Mouse (Mus musculus): Measurements from ENCODE around the gene Hist1h1t. TPM values are rescaled to one million over a fixed set of nuclear protein-coding genes. Genes with fewer than 3 reads are reported as not detected.
A peak's percentile ranks its signal among the peaks of the same experiment; 100 is the strongest.
"Not testable (repeated sequence)": the region's sequence is repeated elsewhere in the genome, so short reads cannot be mapped to it uniquely, and the experiment has no call there.

Gene Hist1h1t
- polyA plus RNA-seq, 1 experiment from 2014 or later: not detected

- not testable (repeated sequence) for H3K27me3 ChIP-seq (ENCODE audit: control insufficient read depth, insufficient read depth, low read length); H3K4me1 ChIP-seq (ENCODE audit: control insufficient read depth, insufficient read depth, low read length); ATAC-seq (replicated peaks; ENCODE audit: insufficient number of reproducible peaks, low FRiP score, low TSS enrichment); H3K9me3 ChIP-seq (replicated peaks; ENCODE audit: control insufficient read depth, low read length); H3K9ac ChIP-seq (ENCODE audit: low read depth, low read length); H3K27ac ChIP-seq (ENCODE audit: low read depth, low read length); H3K4me2 ChIP-seq; H3K36me3 ChIP-seq (ENCODE audit: control insufficient read depth, insufficient read depth, low read length); H3K4me3 ChIP-seq (ENCODE audit: low read depth, low read length)
- 15% methylated on average over 2 of the region's 2 CpGs for WGBS (ENCODE audit: insufficient replicate concordance)
These were observed 22.1 kb downstream of the Hist1h1t start for GRCm38 (mm10) chr13:23717593-23718245.

- no peak for ATAC-seq (replicated peaks; ENCODE audit: insufficient number of reproducible peaks, low FRiP score, low TSS enrichment)
- H3K4me2 ChIP-seq: no peak overlapping the region
- H3K9me3 ChIP-seq (replicated peaks; ENCODE audit: control insufficient read depth, low read length): no peaks in the 10 kb centered on the region
- no peak overlapping the region for H3K4me3 ChIP-seq (ENCODE audit: low read depth, low read length)
- H3K27ac ChIP-seq (ENCODE audit: low read depth, low read length): no peak overlapping the region
- H3K9ac ChIP-seq (ENCODE audit: low read depth, low read length): no peak overlapping the region
- H3K4me1 ChIP-seq (ENCODE audit: control insufficient read depth, insufficient read depth, low read length): 0 out of 2 replicates have a peak, but pooled peaks cover 7% of the 10 kb centered on the region
- H3K27me3 ChIP-seq (ENCODE audit: control insufficient read depth, insufficient read depth, low read length): no peaks in the 10 kb centered on the region
- 41% methylated on average over 4 of the region's 4 CpGs for WGBS (ENCODE audit: insufficient replicate concordance)
- no peaks in the 10 kb centered on the region for H3K36me3 ChIP-seq (ENCODE audit: control insufficient read depth, insufficient read depth, low read length)
These were observed 28.6 kb downstream of the Hist1h1t start for GRCm38 (mm10) chr13:23724239-23724638.

DNA sequence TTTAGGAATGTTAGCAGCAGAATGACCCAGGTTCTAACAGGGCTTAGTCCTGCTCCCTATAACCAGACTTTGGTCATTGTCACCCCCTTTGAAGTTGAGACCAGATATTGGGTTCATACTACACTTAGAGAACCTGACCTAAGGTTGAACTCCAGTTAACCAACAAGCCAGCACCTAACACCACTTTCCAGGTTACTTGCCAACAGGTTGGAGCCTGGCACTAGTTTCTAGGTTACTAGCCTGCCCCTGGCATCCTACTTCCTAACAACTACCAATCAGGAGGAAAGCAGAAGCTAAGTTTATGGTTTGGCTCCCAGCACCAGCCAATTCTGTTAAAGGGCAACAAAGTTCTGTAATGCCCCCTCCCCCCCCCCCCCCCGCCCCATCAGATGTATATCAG, 29.6 kb downstream of the Hist1h1t start:
- no peak overlapping the region for H3K9ac ChIP-seq (ENCODE audit: low read depth, low read length)
- ATAC-seq (replicated peaks; ENCODE audit: insufficient number of reproducible peaks, low FRiP score, low TSS enrichment): no peak
- no peaks in the 10 kb centered on the region for H3K36me3 ChIP-seq (ENCODE audit: control insufficient read depth, insufficient read depth, low read length)
- no peak overlapping the region for H3K4me3 ChIP-seq (ENCODE audit: low read depth, low read length)
- no peaks in the 10 kb centered on the region for H3K27me3 ChIP-seq (ENCODE audit: control insufficient read depth, insufficient read depth, low read length)
- H3K9me3 ChIP-seq (replicated peaks; ENCODE audit: control insufficient read depth, low read length): no peaks in the 10 kb centered on the region
- no peak overlapping the region for H3K4me2 ChIP-seq
- 40% methylated on average over 1 of the region's 1 CpGs for WGBS (ENCODE audit: insufficient replicate concordance)
- 0 out of 2 replicates have a peak, but pooled peaks cover 7% of the 10 kb centered on the region for H3K4me1 ChIP-seq (ENCODE audit: control insufficient read depth, insufficient read depth, low read length)
- H3K27ac ChIP-seq (ENCODE audit: low read depth, low read length): no peak overlapping the region

DNA sequence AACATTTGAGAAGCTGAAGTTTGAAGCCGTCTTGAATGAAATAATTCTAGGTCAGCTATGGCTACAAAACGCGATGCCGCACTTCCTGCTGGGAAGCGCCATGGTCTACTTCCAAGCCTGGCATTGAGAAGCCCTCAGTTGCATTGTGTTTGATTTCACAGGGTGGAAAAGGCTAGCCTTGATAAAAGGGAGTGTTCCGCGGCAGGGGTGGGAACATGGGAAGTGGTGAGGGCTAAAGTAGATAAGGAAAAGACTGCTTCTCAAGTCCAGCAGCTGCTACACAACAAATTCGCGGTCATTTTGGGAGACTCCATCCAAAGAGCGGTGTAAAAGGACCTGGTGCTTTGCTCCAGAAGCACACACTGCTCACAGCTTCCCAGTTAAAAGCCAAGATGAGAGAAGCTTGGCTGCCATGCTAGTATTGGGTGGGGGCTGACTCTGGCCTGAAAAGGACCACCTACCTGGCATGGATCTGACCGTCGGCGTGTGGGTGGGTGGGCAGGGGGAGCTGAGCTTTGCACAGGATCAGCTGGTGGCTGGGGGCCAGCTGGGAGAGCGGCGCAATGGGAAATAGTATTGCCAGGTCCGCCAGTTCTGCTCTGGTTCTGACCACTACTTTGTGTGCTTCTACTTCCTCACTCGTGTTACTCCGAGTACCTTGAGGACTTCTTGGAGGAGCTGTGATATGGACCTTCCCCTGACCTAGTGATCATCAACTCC, 33.0 kb downstream of the Hist1h1t start:
- H3K27me3 ChIP-seq (ENCODE audit: control insufficient read depth, insufficient read depth, low read length): no peaks in the 10 kb centered on the region
- no peaks in the 10 kb centered on the region for H3K36me3 ChIP-seq (ENCODE audit: control insufficient read depth, insufficient read depth, low read length)
- ATAC-seq (replicated peaks; ENCODE audit: insufficient number of reproducible peaks, low FRiP score, low TSS enrichment): no peak
- H3K4me1 ChIP-seq (ENCODE audit: control insufficient read depth, insufficient read depth, low read length): 0 out of 2 replicates have a peak, but pooled peaks cover 9% of the 10 kb centered on the region
- 71% methylated on average over 18 of the region's 18 CpGs for WGBS (ENCODE audit: insufficient replicate concordance)
- H3K9ac ChIP-seq (ENCODE audit: low read depth, low read length): no peak overlapping the region
- no peak overlapping the region for H3K4me2 ChIP-seq
- no peak overlapping the region for H3K4me3 ChIP-seq (ENCODE audit: low read depth, low read length)
- H3K9me3 ChIP-seq (replicated peaks; ENCODE audit: control insufficient read depth, low read length): no peaks in the 10 kb centered on the region
- H3K27ac ChIP-seq (ENCODE audit: low read depth, low read length): no peak overlapping the region

DNA sequence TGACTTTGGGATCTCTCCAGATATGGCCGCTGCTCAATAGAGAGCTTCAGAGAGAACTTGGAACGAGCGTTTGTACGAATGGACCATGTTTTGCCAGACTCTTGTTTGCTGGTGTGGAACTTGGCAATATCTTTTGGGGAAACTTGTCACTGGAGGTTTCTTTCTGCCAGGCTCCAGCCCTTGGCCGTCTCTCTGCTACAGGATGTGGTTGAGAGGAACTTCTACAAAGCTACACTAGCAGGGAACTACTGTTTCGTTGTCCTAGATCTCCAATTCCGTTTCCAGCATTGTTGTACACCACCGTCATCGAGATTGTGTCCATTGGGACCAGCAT, 33.5 kb downstream of the Hist1h1t start:
- H3K9ac ChIP-seq (ENCODE audit: low read depth, low read length): no peak overlapping the region
- no peaks in the 10 kb centered on the region for H3K27me3 ChIP-seq (ENCODE audit: control insufficient read depth, insufficient read depth, low read length)
- H3K36me3 ChIP-seq (ENCODE audit: control insufficient read depth, insufficient read depth, low read length): no peaks in the 10 kb centered on the region
- H3K9me3 ChIP-seq (replicated peaks; ENCODE audit: control insufficient read depth, low read length): no peaks in the 10 kb centered on the region
- H3K4me3 ChIP-seq (ENCODE audit: low read depth, low read length): no peak overlapping the region
- H3K4me1 ChIP-seq (ENCODE audit: control insufficient read depth, insufficient read depth, low read length): 0 out of 2 replicates have a peak, but pooled peaks cover 9% of the 10 kb centered on the region
- H3K27ac ChIP-seq (ENCODE audit: low read depth, low read length): no peak overlapping the region
- ATAC-seq (replicated peaks; ENCODE audit: insufficient number of reproducible peaks, low FRiP score, low TSS enrichment): no peak
- no peak overlapping the region for H3K4me2 ChIP-seq
- WGBS (ENCODE audit: insufficient replicate concordance): 87% methylated on average over 9 of the region's 9 CpGs

GRCm38 (mm10) chr13:23729706-23730105, 34.1 kb downstream of the Hist1h1t start:
- H3K27ac ChIP-seq (ENCODE audit: low read depth, low read length): no peak overlapping the region
- WGBS (ENCODE audit: insufficient replicate concordance): 92% methylated on average over 5 of the region's 5 CpGs
- no peaks in the 10 kb centered on the region for H3K36me3 ChIP-seq (ENCODE audit: control insufficient read depth, insufficient read depth, low read length)
- H3K4me1 ChIP-seq (ENCODE audit: control insufficient read depth, insufficient read depth, low read length): 0 out of 2 replicates have a peak, but pooled peaks cover 8% of the 10 kb centered on the region
- no peak overlapping the region for H3K4me3 ChIP-seq (ENCODE audit: low read depth, low read length)
- ATAC-seq (replicated peaks; ENCODE audit: insufficient number of reproducible peaks, low FRiP score, low TSS enrichment): no peak
- H3K4me2 ChIP-seq: no peak overlapping the region
- no peaks in the 10 kb centered on the region for H3K9me3 ChIP-seq (replicated peaks; ENCODE audit: control insufficient read depth, low read length)
- no peaks in the 10 kb centered on the region for H3K27me3 ChIP-seq (ENCODE audit: control insufficient read depth, insufficient read depth, low read length)
- no peak overlapping the region for H3K9ac ChIP-seq (ENCODE audit: low read depth, low read length)

GRCm38 (mm10) chr13:23730479-23730878, 34.9 kb downstream of the Hist1h1t start:
- no peaks in the 10 kb centered on the region for H3K27me3 ChIP-seq (ENCODE audit: control insufficient read depth, insufficient read depth, low read length)
- no peak overlapping the region for H3K9ac ChIP-seq (ENCODE audit: low read depth, low read length)
- H3K27ac ChIP-seq (ENCODE audit: low read depth, low read length): no peak overlapping the region
- WGBS (ENCODE audit: insufficient replicate concordance): 13% methylated on average over 8 of the region's 8 CpGs
- H3K36me3 ChIP-seq (ENCODE audit: control insufficient read depth, insufficient read depth, low read length): no peaks in the 10 kb centered on the region
- H3K4me2 ChIP-seq: peak overlapping the region; percentile 1; the same call in 1 of the 2 replicates
- H3K4me3 ChIP-seq (ENCODE audit: low read depth, low read length): no peak overlapping the region
- H3K4me1 ChIP-seq (ENCODE audit: control insufficient read depth, insufficient read depth, low read length): 0 out of 2 replicates have a peak, but pooled peaks cover 6% of the 10 kb centered on the region
- no peak for ATAC-seq (replicated peaks; ENCODE audit: insufficient number of reproducible peaks, low FRiP score, low TSS enrichment)
- no peaks in the 10 kb centered on the region for H3K9me3 ChIP-seq (replicated peaks; ENCODE audit: control insufficient read depth, low read length)

DNA sequence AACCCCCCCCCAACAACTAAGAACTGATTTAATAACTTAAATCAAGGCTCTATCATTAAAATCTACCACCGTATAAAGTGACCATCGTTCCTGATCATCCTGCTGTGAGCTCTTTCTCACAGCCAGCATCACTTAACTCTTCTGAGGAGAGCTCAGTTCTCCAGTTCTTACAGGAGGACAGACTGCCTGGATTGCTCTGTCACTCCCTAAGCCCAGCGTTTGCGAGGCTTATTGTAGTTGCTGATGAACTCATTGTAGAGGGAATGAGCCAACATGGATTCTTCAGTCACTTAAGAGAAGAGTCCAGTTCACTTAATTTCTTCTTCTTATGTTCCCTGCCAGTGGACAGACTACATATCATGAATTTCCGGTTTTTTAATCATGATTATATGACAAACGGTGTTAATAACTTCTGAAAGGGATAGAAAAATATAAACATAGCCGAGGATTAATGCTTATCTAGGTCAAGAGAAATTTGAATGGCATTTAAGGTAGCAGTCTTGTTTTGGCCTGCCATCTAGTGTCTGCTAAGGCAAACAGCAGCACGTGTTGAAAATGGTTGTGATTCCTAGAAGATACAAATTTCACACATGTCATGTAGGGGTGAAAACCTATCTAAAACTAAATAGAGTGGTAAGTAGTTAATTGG, 36.7 kb downstream of the Hist1h1t start:
- WGBS (ENCODE audit: insufficient replicate concordance): 23% methylated on average over 8 of the region's 8 CpGs
- no peaks in the 10 kb centered on the region for H3K27me3 ChIP-seq (ENCODE audit: control insufficient read depth, insufficient read depth, low read length)
- H3K4me1 ChIP-seq (ENCODE audit: control insufficient read depth, insufficient read depth, low read length): 0 out of 2 replicates have a peak, but pooled peaks cover 6% of the 10 kb centered on the region
- no peak overlapping the region for H3K4me3 ChIP-seq (ENCODE audit: low read depth, low read length)
- H3K9me3 ChIP-seq (replicated peaks; ENCODE audit: control insufficient read depth, low read length): no peaks in the 10 kb centered on the region
- H3K9ac ChIP-seq (ENCODE audit: low read depth, low read length): no peak overlapping the region
- no peaks in the 10 kb centered on the region for H3K36me3 ChIP-seq (ENCODE audit: control insufficient read depth, insufficient read depth, low read length)
- no peak overlapping the region for H3K4me2 ChIP-seq
- ATAC-seq (replicated peaks; ENCODE audit: insufficient number of reproducible peaks, low FRiP score, low TSS enrichment): no peak
- H3K27ac ChIP-seq (ENCODE audit: low read depth, low read length): no peak overlapping the region
